Mouse (Mus musculus): ENCODE measurements at regions not wholly inside any gene's neighbourhood (a gene's known extent, or its start where the extent isn't known, plus 50 kb on each side); places are given as distances from the start of the nearest gene placed in this dataset.

GRCm38 (mm10) chr5:68572816-68573215, 541.2 kb downstream of the Grxcr1 start:
- no peaks in the 10 kb centered on the region for H3K27me3 ChIP-seq
- 91% methylated on average over 5 of the region's 5 CpGs for WGBS
- no peaks in the 10 kb centered on the region for H3K4me1 ChIP-seq (replicated peaks)

GRCm38 (mm10) chr5:68575827-68576226, 544.2 kb downstream of the Grxcr1 start:
- H3K4me1 ChIP-seq (replicated peaks) = no peaks in the 10 kb centered on the region
- H3K36me3 ChIP-seq = no peaks in the 10 kb centered on the region
- no peaks in the 10 kb centered on the region for H3K9me3 ChIP-seq
- no peak overlapping the region for H3K9ac ChIP-seq (replicated peaks)
- H3K27me3 ChIP-seq = no peaks in the 10 kb centered on the region
- no peak overlapping the region for H3K4me3 ChIP-seq (replicated peaks)
- no peak for ATAC-seq
- H3K4me2 ChIP-seq (replicated peaks) = no peak overlapping the region
- H3K27ac ChIP-seq = no peak overlapping the region

More at GRCm38 (mm10) chr5:68572816-68573215, 541.2 kb downstream of the Grxcr1 start:
- no peak overlapping the region for H3K4me2 ChIP-seq (replicated peaks)
- H3K9me3 ChIP-seq = no peaks in the 10 kb centered on the region
- no peak for ATAC-seq
- H3K4me3 ChIP-seq (replicated peaks) = no peak overlapping the region
- H3K27ac ChIP-seq = no peak overlapping the region
- no peaks in the 10 kb centered on the region for H3K36me3 ChIP-seq
- H3K9ac ChIP-seq (replicated peaks) = no peak overlapping the region

- no peaks in the 10 kb centered on the region for H3K27me3 ChIP-seq
Measured at GRCm38 (mm10) chr5:68578496-68578895, 546.9 kb downstream of the Grxcr1 start.

GRCm38 (mm10) chr5:68592423-68592822, 560.8 kb downstream of the Grxcr1 start:
- Histone ChIP-seq H3K4me2 (replicated peaks) (no peak overlapping the region), H3K4me1 (replicated peaks) (no peaks in the 10 kb centered on the region), H3K27ac (no peak overlapping the region), H3K27me3 (no peaks in the 10 kb centered on the region), H3K9ac (replicated peaks) (no peak overlapping the region), H3K36me3 (no peaks in the 10 kb centered on the region), H3K4me3 (replicated peaks) (no peak overlapping the region), H3K9me3 (no peaks in the 10 kb centered on the region)
- ATAC-seq = no peak
- 85% methylated on average over 3 of the region's 3 CpGs for WGBS

More at GRCm38 (mm10) chr5:68578496-68578895, 546.9 kb downstream of the Grxcr1 start:
- Histone ChIP-seq H3K36me3 (no peaks in the 10 kb centered on the region), H3K4me2 (replicated peaks) (no peak overlapping the region), H3K27ac (no peak overlapping the region), H3K9me3 (no peaks in the 10 kb centered on the region), H3K4me1 (replicated peaks) (no peaks in the 10 kb centered on the region), H3K4me3 (replicated peaks) (no peak overlapping the region), H3K9ac (replicated peaks) (no peak overlapping the region)
- ATAC-seq = no peak
- 91% methylated on average over 1 of the region's 1 CpGs for WGBS

GRCm38 (mm10) chr5:68618451-68618850, 586.8 kb downstream of the Grxcr1 start:
- no peak overlapping the region for H3K4me3 ChIP-seq (replicated peaks)
- no peak overlapping the region for H3K27ac ChIP-seq
- no peak for ATAC-seq
- no peaks in the 10 kb centered on the region for H3K9me3 ChIP-seq
- no peak overlapping the region for H3K4me2 ChIP-seq (replicated peaks)
- H3K4me1 ChIP-seq (replicated peaks) = no peaks in the 10 kb centered on the region
- H3K9ac ChIP-seq (replicated peaks) = no peak overlapping the region
- no peaks in the 10 kb centered on the region for H3K27me3 ChIP-seq
- H3K36me3 ChIP-seq = no peaks in the 10 kb centered on the region

- H3K4me3 ChIP-seq (replicated peaks) = no peak overlapping the region
- H3K9ac ChIP-seq (replicated peaks) = no peak overlapping the region
- H3K36me3 ChIP-seq = no peaks in the 10 kb centered on the region
- ATAC-seq = no peak
- H3K27ac ChIP-seq = no peak overlapping the region
- no peaks in the 10 kb centered on the region for H3K27me3 ChIP-seq
- WGBS = 87% methylated on average over 3 of the region's 3 CpGs
- no peaks in the 10 kb centered on the region for H3K4me1 ChIP-seq (replicated peaks)
- H3K9me3 ChIP-seq = no peaks in the 10 kb centered on the region
- H3K4me2 ChIP-seq (replicated peaks) = no peak overlapping the region
Measured at GRCm38 (mm10) chr5:68635400-68635799, 603.8 kb downstream of the Grxcr1 start.

- ATAC-seq = no peak
- no peak overlapping the region for H3K4me2 ChIP-seq (replicated peaks)
- H3K36me3 ChIP-seq = no peaks in the 10 kb centered on the region
- 84% methylated on average over 3 of the region's 3 CpGs for WGBS
- H3K4me3 ChIP-seq (replicated peaks) = no peak overlapping the region
- no peaks in the 10 kb centered on the region for H3K9me3 ChIP-seq
- H3K27me3 ChIP-seq = no peaks in the 10 kb centered on the region
- H3K4me1 ChIP-seq (replicated peaks) = no peaks in the 10 kb centered on the region
- no peak overlapping the region for H3K27ac ChIP-seq
- H3K9ac ChIP-seq (replicated peaks) = no peak overlapping the region
Measured at GRCm38 (mm10) chr5:68672834-68673233, 641.2 kb downstream of the Grxcr1 start.

- WGBS = 31% methylated on average over 3 of the region's 3 CpGs
- H3K4me1 ChIP-seq (replicated peaks) = peaks cover 3% of the 10 kb centered on the region; the same call in 1 of the 2 replicates
- no peak overlapping the region for H3K4me3 ChIP-seq (replicated peaks)
- H3K27ac ChIP-seq = no peak overlapping the region
- no peaks in the 10 kb centered on the region for H3K36me3 ChIP-seq
- no peak overlapping the region for H3K4me2 ChIP-seq (replicated peaks)
- no peak overlapping the region for H3K9ac ChIP-seq (replicated peaks)
- 0 out of 2 replicates have a peak, but pooled peaks have one; percentile 21 for ATAC-seq
- H3K9me3 ChIP-seq = no peaks in the 10 kb centered on the region
- no peaks in the 10 kb centered on the region for H3K27me3 ChIP-seq
Measured at GRCm38 (mm10) chr5:68701342-68701741, 640.1 kb downstream of the Kctd8 start.

- Histone ChIP-seq H3K27ac (peak overlapping the region; percentile 71), H3K36me3 (no peaks in the 10 kb centered on the region)
Measured at GRCm38 (mm10) chr5:68705411-68706080, 635.9 kb downstream of the Kctd8 start.

GRCm38 (mm10) chr5:68726733-68727132, 614.7 kb downstream of the Kctd8 start:
- ATAC-seq = no peak
- H3K9me3 ChIP-seq = no peaks in the 10 kb centered on the region
- H3K27ac ChIP-seq = no peak overlapping the region
- H3K4me3 ChIP-seq (replicated peaks) = no peak overlapping the region
- H3K9ac ChIP-seq (replicated peaks) = no peak overlapping the region
- H3K4me2 ChIP-seq (replicated peaks) = no peak overlapping the region
- 67% methylated on average over 4 of the region's 4 CpGs for WGBS
- H3K36me3 ChIP-seq = no peaks in the 10 kb centered on the region
- H3K4me1 ChIP-seq (replicated peaks) = no peaks in the 10 kb centered on the region
- no peaks in the 10 kb centered on the region for H3K27me3 ChIP-seq

More at GRCm38 (mm10) chr5:68705411-68706080, 635.9 kb downstream of the Kctd8 start:
- Histone ChIP-seq H3K4me3 (replicated peaks) (no peak overlapping the region), H3K27me3 (no peaks in the 10 kb centered on the region), H3K9me3 (no peaks in the 10 kb centered on the region), H3K9ac (replicated peaks) (no peak overlapping the region), H3K4me1 (replicated peaks) (peaks cover 3% of the 10 kb centered on the region; the same call in 1 of the 2 replicates), H3K4me2 (replicated peaks) (no peak overlapping the region)
- WGBS = 45% methylated on average over 2 of the region's 2 CpGs
- ATAC-seq = peak; percentile 92

- Histone ChIP-seq H3K4me2 (replicated peaks) (no peak overlapping the region), H3K9me3 (no peaks in the 10 kb centered on the region), H3K27me3 (no peaks in the 10 kb centered on the region), H3K9ac (replicated peaks) (no peak overlapping the region), H3K36me3 (no peaks in the 10 kb centered on the region), H3K27ac (no peak overlapping the region), H3K4me3 (replicated peaks) (no peak overlapping the region), H3K4me1 (replicated peaks) (no peaks in the 10 kb centered on the region)
- 19% methylated on average over 5 of the region's 5 CpGs for WGBS
- no peak for ATAC-seq
Measured at GRCm38 (mm10) chr5:68735186-68735585, 606.3 kb downstream of the Kctd8 start.

- WGBS = 89% methylated on average over 3 of the region's 3 CpGs
- H3K9ac ChIP-seq (replicated peaks) = no peak overlapping the region
- ATAC-seq = no peak
- H3K4me3 ChIP-seq (replicated peaks) = no peak overlapping the region
- no peak overlapping the region for H3K27ac ChIP-seq
- no peaks in the 10 kb centered on the region for H3K4me1 ChIP-seq (replicated peaks)
- H3K9me3 ChIP-seq = no peaks in the 10 kb centered on the region
- no peaks in the 10 kb centered on the region for H3K27me3 ChIP-seq
- H3K4me2 ChIP-seq (replicated peaks) = no peak overlapping the region
- H3K36me3 ChIP-seq = no peaks in the 10 kb centered on the region
Measured at GRCm38 (mm10) chr5:68750499-68750898, 591.0 kb downstream of the Kctd8 start.

- Histone ChIP-seq H3K36me3 (no peaks in the 10 kb centered on the region), H3K4me1 (replicated peaks) (no peaks in the 10 kb centered on the region), H3K27ac (no peak overlapping the region), H3K9me3 (no peaks in the 10 kb centered on the region), H3K9ac (replicated peaks) (no peak overlapping the region), H3K4me3 (replicated peaks) (no peak overlapping the region), H3K4me2 (replicated peaks) (no peak overlapping the region), H3K27me3 (no peaks in the 10 kb centered on the region)
- ATAC-seq = no peak
Measured at GRCm38 (mm10) chr5:68753025-68753424, 588.5 kb downstream of the Kctd8 start.
